Mouse (Mus musculus): ENCODE results near the gene Pi16.

- TF ChIP-seq POLR2A (IDR thresholded peaks at IDR 0.05; ENCODE audit: insufficient read depth, low read depth, low read length) (no peak), CTCF (IDR thresholded peaks at IDR 0.05; ENCODE audit: insufficient read depth, low read depth, low read length) (no peak)
Measured at GRCm38 (mm10) chr17:29375871-29376270, 58.4 kb downstream of the Pi16 start.
